Mouse (Mus musculus) cortical plate, adult 2 months (tissue): ENCODE measurements around the gene Angptl1.

Experiments used
- CTCF ChIP-seq: fragments of 200-500 bp; IDR thresholded peaks from 2 replicates; pipeline ENCODE4 v1.5.1; 2011; ENCODE audit warnings: mild to moderate bottlenecking, control low read depth, low read length; ENCODE audit not compliant: insufficient read depth; ENCODE audit errors: extremely low read depth
- POLR2A ChIP-seq: fragments of 200-500 bp; IDR thresholded peaks from 2 replicates; pipeline ENCODE4 v1.6.1; 2011; ENCODE audit warnings: mild to moderate bottlenecking, low read length, control low read depth; ENCODE audit not compliant: insufficient read depth; ENCODE audit errors: extremely low read depth

- no peak for TF ChIP-seq POLR2A
- TF ChIP-seq CTCF, result no peak
Observed at GRCm38 (mm10) chr1:156852872-156853271, 14.5 kb downstream of the Angptl1 start.
